Mouse (Mus musculus): Measurements from ENCODE around the gene Psmf1. TPM values are rescaled to one million over a fixed set of nuclear protein-coding genes. Genes with fewer than 3 reads are reported as not detected.

The Psmf1 gene
- polyA plus RNA-seq, 1 experiment from 2014 or later: 58.2 TPM

DNA sequence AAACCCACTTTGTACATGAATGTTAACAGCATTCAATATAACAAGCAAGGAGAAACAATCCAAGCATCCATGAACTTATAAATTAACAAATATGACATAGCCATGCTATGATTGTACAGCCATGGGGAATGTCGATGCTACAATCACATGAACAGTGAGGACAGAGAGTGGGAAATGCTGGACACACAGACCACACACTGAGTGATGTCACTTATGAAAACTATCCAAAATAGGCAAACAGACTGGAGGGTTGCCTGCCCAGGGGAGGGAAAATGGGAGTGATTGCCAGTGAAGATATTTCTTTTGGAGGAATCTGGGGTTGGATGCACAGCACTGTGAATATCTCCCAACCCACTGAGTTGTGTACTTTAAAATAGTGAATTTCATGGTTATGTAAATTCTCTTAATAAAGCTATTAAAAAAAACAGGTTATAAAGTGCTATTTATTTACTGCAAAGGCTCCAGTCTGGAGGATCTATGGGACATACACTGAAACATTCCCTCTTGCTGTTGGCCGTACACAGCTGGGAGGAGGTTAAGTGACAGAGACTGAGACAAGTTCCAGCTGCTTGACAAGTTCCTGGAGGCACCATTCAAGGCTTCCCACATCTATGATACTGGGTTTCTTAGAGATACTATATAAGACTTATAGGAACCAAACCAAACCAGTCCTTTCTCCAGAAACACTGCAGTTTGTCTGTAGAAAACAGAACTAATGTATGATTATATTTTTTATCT, 27.5 kb downstream of the Psmf1 start:
- H3K36me3 ChIP-seq: peaks cover 77% of the 10 kb centered on the region
- H3K27me3 ChIP-seq: no peaks in the 10 kb centered on the region

DNA sequence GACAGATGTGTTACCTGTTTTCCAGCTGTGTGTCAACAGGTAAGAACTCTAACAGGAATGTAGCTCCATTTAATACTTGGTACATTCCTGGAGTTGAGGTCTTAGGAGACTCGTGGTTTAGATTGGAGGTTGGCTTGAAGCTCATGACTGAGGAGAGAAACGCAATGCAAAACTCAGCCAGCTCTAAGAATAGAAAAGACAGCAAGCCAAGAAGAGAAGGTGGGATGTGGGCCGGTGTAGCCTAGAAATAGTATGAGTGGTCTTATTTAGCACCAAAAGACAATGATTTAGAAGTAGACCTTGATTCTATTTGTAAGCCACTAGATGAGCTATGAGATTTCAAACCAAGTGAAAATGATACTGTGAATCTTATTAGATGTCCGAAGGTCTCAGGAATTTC, 28.5 kb downstream of the Psmf1 start:
- ATAC-seq: no peak
- Histone ChIP-seq H3K4me1 (replicated peaks) (no peaks in the 10 kb centered on the region), H3K9me3 (no peaks in the 10 kb centered on the region), H3K4me2 (replicated peaks) (no peak overlapping the region), H3K4me3 (replicated peaks) (no peak overlapping the region), H3K9ac (replicated peaks) (no peak overlapping the region), H3K27me3 (no peaks in the 10 kb centered on the region), H3K36me3 (peaks cover 78% of the 10 kb centered on the region), H3K27ac (no peak overlapping the region)
- 96% methylated on average over 4 of the region's 4 CpGs for WGBS

More for the DNA sequence above, 27.5 kb downstream of the Psmf1 start:
- H3K4me2 ChIP-seq (replicated peaks): no peak overlapping the region
- no peak overlapping the region for H3K27ac ChIP-seq
- no peak overlapping the region for H3K4me3 ChIP-seq (replicated peaks)
- no peak overlapping the region for H3K9ac ChIP-seq (replicated peaks)
- no peaks in the 10 kb centered on the region for H3K9me3 ChIP-seq
- 96% methylated on average over 2 of the region's 2 CpGs for WGBS
- H3K4me1 ChIP-seq (replicated peaks): no peaks in the 10 kb centered on the region
- no peak for ATAC-seq

DNA sequence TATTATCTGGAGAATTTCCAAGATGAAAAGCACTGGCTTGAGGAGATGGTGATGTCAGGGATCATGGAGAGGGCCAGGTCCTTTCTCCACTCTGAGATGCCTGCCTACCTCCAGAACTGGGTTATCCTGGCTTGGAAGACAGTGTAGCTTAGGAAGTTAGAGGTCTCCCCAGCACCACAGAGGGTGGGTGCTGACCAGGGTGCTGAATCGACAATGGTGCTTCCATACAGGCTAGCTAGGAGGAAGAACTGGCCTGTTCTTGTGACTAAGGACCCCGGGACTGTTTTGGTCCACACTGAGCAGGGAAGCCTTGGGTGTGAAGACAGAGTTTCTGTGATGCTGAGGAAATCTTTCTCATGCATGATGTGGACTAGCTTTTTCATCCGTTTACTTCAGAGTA, 31.3 kb downstream of the Psmf1 start:
- 42% methylated on average over 3 of the region's 3 CpGs for WGBS
- ATAC-seq: no peak
- Histone ChIP-seq H3K4me1 (replicated peaks) (no peaks in the 10 kb centered on the region), H3K27me3 (no peaks in the 10 kb centered on the region), H3K27ac (no peak overlapping the region), H3K36me3 (peaks cover 59% of the 10 kb centered on the region), H3K9ac (replicated peaks) (no peak overlapping the region), H3K4me3 (replicated peaks) (no peak overlapping the region), H3K9me3 (no peaks in the 10 kb centered on the region), H3K4me2 (replicated peaks) (no peak overlapping the region)

DNA sequence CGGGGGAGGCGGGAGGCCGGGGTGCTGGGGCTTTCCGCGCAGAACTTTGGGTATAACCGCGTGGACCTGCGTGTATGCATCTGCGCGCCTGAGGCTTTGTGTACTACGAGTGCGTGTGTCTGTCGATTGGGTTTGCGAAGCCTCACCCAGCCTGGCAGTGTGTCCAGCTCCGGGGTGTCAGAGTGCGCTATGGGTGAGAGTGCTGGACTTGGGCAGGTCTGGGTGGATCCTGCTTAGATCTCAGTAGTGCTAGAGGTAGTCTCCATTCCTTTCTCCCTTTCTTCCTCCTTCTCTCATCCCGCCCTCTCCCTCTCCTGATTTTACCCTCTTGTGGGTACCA, 41.2 kb downstream of the Psmf1 start:
- H3K4me1 ChIP-seq (replicated peaks): peaks cover 24% of the 10 kb centered on the region
- H3K36me3 ChIP-seq: peaks cover 22% of the 10 kb centered on the region
- no peaks in the 10 kb centered on the region for H3K9me3 ChIP-seq
- H3K9ac ChIP-seq (replicated peaks): peak overlapping the region; percentile 95
- ATAC-seq: peak; percentile 68
- peak overlapping the region; percentile 74 for H3K27ac ChIP-seq
- WGBS: 3% methylated on average over 17 of the region's 17 CpGs
- peaks cover 23% of the 10 kb centered on the region for H3K27me3 ChIP-seq
- peak overlapping the region; percentile 86 for H3K4me3 ChIP-seq (replicated peaks)
- H3K4me2 ChIP-seq (replicated peaks): peak overlapping the region; percentile 94

DNA sequence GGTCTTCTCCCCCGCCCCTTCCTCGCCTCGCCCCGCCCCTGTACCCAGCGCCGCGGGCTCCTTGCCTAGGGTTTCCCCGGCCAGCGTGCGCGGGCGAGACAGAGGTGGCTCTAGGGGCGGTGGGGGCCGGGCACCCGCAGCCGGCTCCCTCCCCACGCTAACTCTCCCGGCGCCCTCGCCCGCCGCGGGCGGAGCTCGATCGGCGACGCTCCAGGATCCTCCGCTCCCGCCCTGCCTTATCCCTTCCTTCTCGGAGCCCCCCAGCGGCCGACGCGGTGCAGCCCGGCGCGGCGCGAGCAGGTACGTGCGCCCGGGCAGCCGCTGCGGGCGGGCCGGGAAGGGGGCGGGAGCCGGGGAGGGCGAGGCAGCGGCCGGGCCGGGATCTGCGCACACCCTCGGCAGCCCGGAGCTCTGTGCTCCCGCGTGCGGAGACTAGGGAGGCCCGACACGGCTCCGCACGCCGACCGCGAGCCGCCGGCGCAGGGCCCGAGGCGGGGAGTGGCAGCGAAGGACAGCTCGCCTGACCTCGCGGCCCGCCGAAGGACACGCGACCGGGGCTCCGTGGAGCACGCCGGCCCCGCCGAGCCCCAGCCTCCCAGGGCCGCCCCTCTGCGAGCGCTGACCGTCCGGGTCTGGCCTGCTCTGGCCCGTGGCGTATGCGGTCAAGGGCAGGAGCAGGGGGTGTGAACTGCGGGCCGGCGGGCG, 41.7 kb downstream of the Psmf1 start:
- peak overlapping the region; percentile 94 for H3K4me2 ChIP-seq (replicated peaks)
- under 1% methylated on average over 78 of the region's 97 CpGs for WGBS
- no peaks in the 10 kb centered on the region for H3K9me3 ChIP-seq
- peaks cover 23% of the 10 kb centered on the region for H3K27me3 ChIP-seq
- peaks cover 24% of the 10 kb centered on the region for H3K4me1 ChIP-seq (replicated peaks)
- peak overlapping the region; percentile 86 for H3K4me3 ChIP-seq (replicated peaks)
- peak; percentile 92 for ATAC-seq
- H3K9ac ChIP-seq (replicated peaks): peak overlapping the region; percentile 95
- peak overlapping the region; percentile 74 for H3K27ac ChIP-seq
- peaks cover 17% of the 10 kb centered on the region for H3K36me3 ChIP-seq

DNA sequence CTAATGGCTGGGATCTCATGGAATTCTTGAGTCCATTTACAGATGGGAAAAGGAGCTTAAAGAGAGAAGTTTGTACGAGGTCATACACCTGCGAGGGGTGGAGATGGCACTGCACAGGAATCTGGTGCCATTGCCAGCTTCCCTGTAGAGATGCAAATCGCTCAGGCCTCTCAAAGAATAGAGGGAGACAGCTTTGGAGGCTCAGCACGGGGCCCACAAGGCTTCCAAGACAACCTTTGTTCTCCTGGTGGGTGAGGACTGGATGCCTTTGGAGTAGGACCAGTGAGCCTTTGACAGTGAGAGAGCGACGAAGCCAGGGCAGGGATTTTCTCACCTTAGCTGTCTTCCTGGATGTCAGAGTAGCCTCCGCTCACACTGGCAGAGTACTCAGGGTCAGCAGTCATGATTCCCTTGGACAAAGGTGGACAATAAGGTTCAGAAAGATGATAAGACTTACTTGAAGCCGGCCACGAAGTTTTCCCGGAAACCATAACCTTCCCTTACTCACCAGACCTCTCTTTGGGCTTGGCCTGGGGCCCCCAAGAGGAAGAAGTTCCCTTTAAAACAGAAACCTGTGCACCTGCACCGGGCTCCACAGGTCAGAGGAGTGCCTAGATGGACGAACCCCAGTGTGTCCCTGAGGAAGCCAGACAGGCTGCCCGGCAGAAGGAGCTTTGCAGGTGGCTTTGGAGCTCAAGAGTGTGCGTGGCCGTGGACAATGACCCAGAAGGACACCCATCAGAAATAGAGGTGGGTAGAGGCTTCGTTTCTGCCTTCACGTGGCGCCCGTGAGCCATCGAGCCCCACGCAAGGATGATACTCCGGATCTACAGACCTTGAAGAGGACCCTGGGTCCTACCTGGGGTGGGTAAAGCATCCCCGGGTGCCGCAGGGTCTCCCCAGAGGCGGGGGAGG, 42.5 kb downstream of the Psmf1 start, which contains the start of gene Tmem74b:
Tmem74b (plus strand) TSS at position 778 of the 915 bp plus-strand sequence.
- H3K4me2 ChIP-seq (replicated peaks): peak within 1 kb of the TSS; percentile 94
- WGBS: 3% methylated on average over 25 of the region's 25 CpGs
- peak within 1 kb of the TSS; percentile 95 for H3K9ac ChIP-seq (replicated peaks)
- H3K36me3 ChIP-seq: peaks cover 9% of the 10 kb centered on the region
- no peak for ATAC-seq
- H3K4me3 ChIP-seq (replicated peaks): peak within 1 kb of the TSS; percentile 86
- H3K27me3 ChIP-seq: peaks cover 23% of the 10 kb centered on the region
- H3K27ac ChIP-seq: peak within 1 kb of the TSS; percentile 74
- peaks cover 24% of the 10 kb centered on the region for H3K4me1 ChIP-seq (replicated peaks)
- no peaks in the 10 kb centered on the region for H3K9me3 ChIP-seq

DNA sequence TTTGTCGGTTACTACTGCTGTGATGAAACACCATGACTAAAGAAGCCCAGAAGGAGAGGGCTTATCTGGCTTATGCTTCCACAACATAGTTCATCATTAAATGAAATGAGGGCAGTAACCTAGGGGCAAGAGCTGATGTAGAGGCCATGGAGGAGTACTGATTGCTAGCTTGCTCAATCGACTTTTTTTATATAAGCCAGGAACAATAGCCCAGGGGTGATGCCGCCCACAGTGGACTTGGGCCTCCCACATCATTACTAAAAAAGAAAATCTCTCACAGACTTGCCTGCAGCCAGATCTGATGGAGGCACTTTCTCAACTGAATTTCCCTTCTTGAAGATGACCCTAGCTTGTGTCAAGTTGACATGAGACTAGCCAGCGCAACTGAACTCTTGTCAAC, 61.0 kb downstream of the Psmf1 start:
- Histone ChIP-seq H3K27me3 (no peaks in the 10 kb centered on the region), H3K9me3 (no peaks in the 10 kb centered on the region), H3K4me2 (replicated peaks) (no peak overlapping the region), H3K4me3 (replicated peaks) (no peak overlapping the region), H3K9ac (replicated peaks) (no peak overlapping the region), H3K4me1 (replicated peaks) (no peaks in the 10 kb centered on the region), H3K27ac (no peak overlapping the region), H3K36me3 (no peaks in the 10 kb centered on the region)
- ATAC-seq: no peak
- 83% methylated on average over 4 of the region's 4 CpGs for WGBS

DNA sequence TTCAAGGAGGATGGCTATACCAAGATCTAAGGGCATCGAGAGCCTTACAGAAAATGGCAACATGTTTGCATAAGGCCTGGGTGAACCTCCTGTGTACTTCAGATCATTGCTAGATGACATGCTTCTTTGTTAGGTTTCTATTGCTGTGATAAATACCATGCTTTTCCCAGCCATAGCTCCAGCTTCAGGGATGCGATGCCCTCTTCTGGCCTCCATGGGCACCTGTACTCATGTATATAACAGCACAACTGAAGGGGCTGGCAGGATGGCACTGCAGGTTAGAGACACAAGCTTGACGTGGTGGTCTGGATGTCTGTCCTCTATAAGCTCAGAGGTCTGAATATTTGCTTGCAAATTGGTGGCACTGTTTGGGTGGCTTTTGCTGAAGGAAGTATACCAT, 61.6 kb downstream of the Psmf1 start:
- Histone ChIP-seq H3K4me1 (replicated peaks) (no peaks in the 10 kb centered on the region), H3K4me3 (replicated peaks) (no peak overlapping the region), H3K36me3 (no peaks in the 10 kb centered on the region), H3K27me3 (no peaks in the 10 kb centered on the region), H3K4me2 (replicated peaks) (no peak overlapping the region), H3K27ac (no peak overlapping the region), H3K9me3 (no peaks in the 10 kb centered on the region), H3K9ac (replicated peaks) (no peak overlapping the region)
- 57% methylated on average over 3 of the region's 3 CpGs for WGBS
- peak; percentile 87 for ATAC-seq

DNA sequence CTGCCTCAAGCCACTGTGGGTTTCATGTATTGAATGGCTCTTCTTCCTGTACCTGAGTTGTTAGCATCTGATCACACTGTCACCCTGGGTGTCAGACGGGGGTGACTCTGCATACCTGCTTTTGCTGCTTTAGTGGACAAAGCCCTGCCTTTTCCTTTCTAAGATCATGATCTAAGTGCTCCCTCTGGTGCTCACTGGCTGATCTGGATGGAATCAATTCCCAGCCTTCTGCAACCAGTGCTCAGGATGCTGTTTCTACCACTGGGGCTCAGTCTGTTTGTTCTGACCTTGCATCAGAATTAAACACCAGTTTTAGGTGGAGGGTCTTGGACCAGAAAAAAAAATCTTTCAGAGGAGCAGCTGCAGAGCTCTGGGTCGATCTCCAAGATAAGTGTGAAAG, 67.8 kb downstream of the Psmf1 start:
- H3K36me3 ChIP-seq: no peaks in the 10 kb centered on the region
- H3K9me3 ChIP-seq: no peaks in the 10 kb centered on the region
- no peaks in the 10 kb centered on the region for H3K4me1 ChIP-seq (replicated peaks)
- H3K4me2 ChIP-seq (replicated peaks): no peak overlapping the region
- no peak overlapping the region for H3K4me3 ChIP-seq (replicated peaks)
- H3K27me3 ChIP-seq: no peaks in the 10 kb centered on the region
- ATAC-seq: no peak
- H3K27ac ChIP-seq: no peak overlapping the region
- no peak overlapping the region for H3K9ac ChIP-seq (replicated peaks)
- 57% methylated on average over 2 of the region's 2 CpGs for WGBS

DNA sequence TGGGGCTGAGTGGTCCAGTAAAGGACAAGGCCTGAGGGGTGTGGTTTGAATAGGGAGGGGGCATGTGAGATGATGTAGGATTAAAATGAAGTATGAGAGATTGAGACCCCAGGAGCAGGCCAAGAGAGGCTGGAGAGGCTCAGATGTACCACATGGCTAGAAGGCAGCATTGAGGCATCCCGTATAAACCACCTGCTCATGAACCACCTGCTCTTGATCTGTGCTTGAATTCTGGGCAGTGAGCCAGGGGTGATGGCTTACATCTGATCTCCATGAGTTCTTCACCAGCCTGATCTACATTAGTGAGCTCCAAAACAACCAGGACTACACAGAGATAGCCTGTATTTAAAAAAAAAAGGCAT, 73.0 kb downstream of the Psmf1 start:
- ATAC-seq: no peak; the same call in 1 of the 2 replicates
- 64% methylated on average over 1 of the region's 1 CpGs for WGBS
- H3K9ac ChIP-seq (replicated peaks): no peak overlapping the region

DNA sequence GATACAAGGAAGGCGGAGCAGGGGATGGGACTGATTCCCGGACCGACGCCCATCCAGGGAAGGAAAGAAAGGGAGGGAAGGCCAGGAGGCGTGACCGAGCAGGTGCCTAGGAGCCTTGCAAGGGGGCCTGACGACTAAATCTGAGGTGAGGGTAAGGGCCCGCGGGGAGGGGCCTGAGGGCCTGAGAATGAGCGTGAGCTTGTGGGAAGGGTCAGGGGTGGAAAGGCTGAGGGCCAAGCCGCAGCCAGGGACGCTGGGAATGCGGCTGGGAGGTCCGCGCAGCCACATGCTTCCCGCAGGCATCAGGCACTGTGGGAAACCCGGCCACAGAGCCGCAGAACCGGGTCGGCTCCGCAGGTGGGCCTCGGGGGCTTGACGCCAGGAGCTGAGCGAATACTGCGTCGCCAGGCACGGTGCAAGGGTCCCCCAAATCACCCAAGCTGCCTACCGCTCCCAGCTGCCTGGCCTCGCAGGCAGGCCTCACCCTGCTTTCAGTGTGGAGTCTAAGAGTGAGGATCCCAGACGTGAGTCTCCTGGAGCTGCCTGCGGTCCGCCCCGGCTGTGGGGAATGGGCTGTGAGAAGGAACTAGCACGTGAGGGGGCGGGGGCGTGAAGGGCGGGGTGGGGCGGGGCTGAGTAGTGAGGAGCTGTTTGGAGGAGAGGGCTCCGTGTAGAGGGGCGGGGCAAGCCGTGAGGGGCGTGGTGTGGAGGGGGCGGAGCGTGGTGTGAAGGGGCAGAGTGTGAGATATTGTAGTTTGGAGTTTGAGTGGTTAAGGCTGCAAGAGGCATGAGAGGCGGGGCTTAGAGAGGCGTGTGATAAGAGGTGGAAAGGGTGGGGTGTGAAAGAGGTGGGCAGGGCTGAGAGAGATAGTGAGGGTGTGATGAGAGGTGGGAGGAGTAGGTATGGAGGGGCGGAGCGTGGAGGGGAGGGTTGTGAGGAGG, 73.7 kb downstream of the Psmf1 start:
- Histone ChIP-seq H3K36me3 (no peaks in the 10 kb centered on the region), H3K27me3 (peaks cover 11% of the 10 kb centered on the region), H3K4me1 (replicated peaks) (peaks cover 3% of the 10 kb centered on the region; the same call in 1 of the 2 replicates), H3K4me3 (replicated peaks) (peak overlapping the region; percentile 21), H3K4me2 (replicated peaks) (peak overlapping the region; percentile 43), H3K9me3 (no peaks in the 10 kb centered on the region), H3K9ac (replicated peaks) (peak overlapping the region; percentile 39; the same call in 1 of the 2 replicates), H3K27ac (no peak overlapping the region)
- 36% methylated on average over 48 of the region's 48 CpGs for WGBS
- ATAC-seq: peak; percentile 75

More for the DNA sequence above, 73.0 kb downstream of the Psmf1 start:
- Histone ChIP-seq H3K27me3 (peaks cover 11% of the 10 kb centered on the region), H3K27ac (no peak overlapping the region), H3K4me1 (replicated peaks) (peaks cover 3% of the 10 kb centered on the region; the same call in 1 of the 2 replicates), H3K36me3 (no peaks in the 10 kb centered on the region), H3K9me3 (no peaks in the 10 kb centered on the region), H3K4me3 (replicated peaks) (no peak overlapping the region), H3K4me2 (replicated peaks) (no peak overlapping the region)
